Mouse (Mus musculus) embryonic fibroblast, embryonic 13.5 days (primary cell): ENCODE data around the gene Myo18a.

Source experiments
- CTCF ChIP-seq: IDR thresholded peaks from 2 replicates; pipeline ENCODE4 v1.5.1; 2011; ENCODE audit warnings: mild to moderate bottlenecking, control low read depth, low read length, moderate library complexity, borderline replicate concordance; ENCODE audit not compliant: insufficient read depth
- POLR2A ChIP-seq: IDR thresholded peaks from 2 replicates; pipeline ENCODE4 v1.6.1; 2011; ENCODE audit warnings: low read depth, mild to moderate bottlenecking, control low read depth, low read length, moderate library complexity

DNA sequence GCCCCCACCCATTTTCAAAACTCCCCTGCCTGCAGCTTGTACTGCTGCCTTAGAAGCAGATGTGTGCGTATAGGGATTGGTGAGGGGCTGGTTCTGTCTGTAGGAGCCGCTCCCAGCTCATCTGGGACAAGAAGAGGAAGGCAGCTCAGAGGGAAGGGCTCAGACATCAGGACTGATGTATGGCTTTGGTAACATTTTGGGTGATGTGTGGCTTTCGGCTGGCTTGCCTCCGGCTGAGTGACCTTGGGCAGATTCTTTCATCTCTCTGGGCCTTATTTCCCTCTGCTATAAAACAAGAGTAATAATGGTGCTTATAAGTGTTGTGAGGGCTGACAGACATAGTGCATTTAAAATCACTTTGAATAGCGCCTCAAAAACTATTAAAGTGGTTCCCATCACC lies 26.5 kb downstream of the Myo18a start:
- TF ChIP-seq POLR2A (no peak), CTCF (no peak)
